Mouse (Mus musculus) lung, postnatal 36 days (tissue): Measurements from ENCODE around the gene Rpf1.
A peak's percentile ranks its signal among the peaks of the same experiment; 100 is the strongest.

ENCODE experiments used
- DNase-seq: peaks from one replicate; pipeline ENCODE4 v3.0.0; 2022; ENCODE audit warnings: mixed read lengths

Rpf1 gene

GRCm38 (mm10) chr3:146500003-146500809, 21.0 kb downstream of the Rpf1 start:
- peak; percentile 59 for DNase-seq

- peak; percentile 88 for DNase-seq
Observed at GRCm38 (mm10) chr3:146499431-146500002, 21.7 kb downstream of the Rpf1 start, which contains the start of the genes Spata1 and Gng5. Gene Spata1, minus strand, starts transcription at chr3:146499753. Gene Gng5, plus strand, starts transcription at chr3:146499807.

- no peak for DNase-seq
Observed at GRCm38 (mm10) chr3:146498989-146499388, 22.2 kb downstream of the Rpf1 start.

GRCm38 (mm10) chr3:146494941-146495340, 26.3 kb downstream of the Rpf1 start:
- DNase-seq = no peak

GRCm38 (mm10) chr3:146486464-146486863, 34.8 kb downstream of the Rpf1 start:
- DNase-seq = peak; percentile 14

GRCm38 (mm10) chr3:146482044-146482443, 39.2 kb downstream of the Rpf1 start:
- DNase-seq = peak; percentile 4

GRCm38 (mm10) chr3:146474428-146474827, 46.8 kb downstream of the Rpf1 start:
- DNase-seq = no peak

GRCm38 (mm10) chr3:146473741-146474140, 47.5 kb downstream of the Rpf1 start:
- no peak for DNase-seq

GRCm38 (mm10) chr3:146472657-146473056, 48.6 kb downstream of the Rpf1 start:
- DNase-seq = no peak

GRCm38 (mm10) chr3:146469226-146469625, 52.0 kb downstream of the Rpf1 start:
- no peak for DNase-seq

GRCm38 (mm10) chr3:146462939-146463338, 58.3 kb downstream of the Rpf1 start:
- DNase-seq = no peak
